Mouse (Mus musculus) CD4-positive helper T cell, adult 2 months (primary cell): ENCODE measurements around the gene Hist1h2af.
A peak's percentile ranks its signal among the peaks of the same experiment; 100 is the strongest.

Experiments used
- DNase-seq: peaks from one replicate; pipeline ENCODE4 v3.0.0-alpha.2; 2012; ENCODE audit warnings: low read depth, missing footprints, low spot score

The Hist1h2af gene

GRCm38 (mm10) chr13:23515281-23515680 lies 18.4 kb upstream of the Hist1h2af start:
- DNase-seq = no peak

DNA sequence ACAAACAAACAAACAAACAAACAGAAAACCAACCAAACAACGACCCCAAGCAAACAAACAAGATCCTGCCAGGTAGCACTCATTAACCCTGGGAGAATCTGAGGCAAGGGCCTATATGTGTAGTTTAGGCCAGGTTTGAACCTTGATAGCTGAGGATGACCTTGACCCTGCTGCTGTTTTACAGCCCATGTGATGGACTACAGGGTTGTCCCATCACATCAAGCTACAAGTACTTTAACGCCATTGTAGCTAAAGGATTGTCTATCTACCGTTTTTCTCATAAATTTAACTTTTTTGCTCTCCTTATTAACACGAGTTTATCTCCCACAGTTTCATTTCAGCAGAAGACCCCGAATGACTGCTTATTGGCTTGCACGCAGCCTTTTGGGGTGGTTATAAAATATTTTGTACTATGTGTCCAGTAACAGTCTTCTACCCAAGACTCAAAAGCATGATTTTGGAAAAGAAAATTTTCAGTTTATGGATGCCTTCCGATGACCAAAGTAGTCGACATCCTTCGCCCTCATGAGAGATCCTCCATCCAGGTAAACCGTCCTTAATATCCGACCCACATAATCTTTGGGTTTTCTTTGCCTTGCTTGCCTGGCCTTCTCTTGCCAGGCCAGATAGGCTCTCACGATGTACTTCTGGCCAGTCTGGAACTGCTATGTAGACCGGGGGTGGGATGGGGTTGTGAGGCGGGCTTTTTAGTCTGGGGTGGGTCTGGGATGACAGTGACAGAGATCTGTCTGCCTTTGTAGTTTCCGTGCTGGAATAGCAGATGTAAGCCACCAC lies 17.7 kb upstream of the Hist1h2af start:
- DNase-seq = no peak

DNA sequence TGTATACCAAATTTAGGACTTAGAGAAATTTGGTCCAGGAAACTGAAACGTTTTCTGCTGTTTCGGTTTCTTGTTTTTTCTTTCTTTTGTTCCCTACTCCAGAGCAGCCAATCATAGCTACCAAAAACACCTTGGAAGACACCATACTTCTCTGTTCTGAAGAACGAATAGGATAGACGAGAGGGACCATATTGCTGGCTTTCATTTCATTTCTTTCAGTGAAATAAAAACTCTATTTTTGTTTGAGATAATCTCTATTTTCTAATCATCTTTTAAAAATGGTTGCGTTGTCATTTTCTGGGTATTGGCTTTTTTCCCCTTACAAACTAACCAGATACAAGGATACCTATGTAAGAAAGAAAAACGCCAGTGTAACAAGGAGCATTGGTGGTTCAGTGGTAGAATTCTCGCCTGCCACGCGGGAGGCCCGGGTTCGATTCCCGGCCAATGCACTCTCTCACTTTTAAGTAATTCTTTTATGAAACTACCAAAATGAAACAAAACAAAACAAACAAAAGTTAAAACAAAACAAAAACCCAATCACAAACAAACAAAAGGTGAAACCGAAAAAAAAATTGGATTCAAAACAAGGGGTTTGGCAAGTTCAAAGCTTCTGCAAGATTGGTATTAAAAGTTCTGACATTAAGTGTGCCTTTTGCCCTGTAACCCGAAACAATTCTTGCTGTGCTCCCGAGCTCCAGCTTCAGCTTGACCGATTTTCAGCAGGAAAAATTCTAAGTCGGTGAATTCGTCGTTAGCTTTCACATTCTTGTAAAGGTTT lies 16.7 kb upstream of the Hist1h2af start:
- DNase-seq = peak; percentile 88

- DNase-seq = peak; percentile 89
Observed at GRCm38 (mm10) chr13:23517603-23518294, 16.0 kb upstream of the Hist1h2af start.

DNA sequence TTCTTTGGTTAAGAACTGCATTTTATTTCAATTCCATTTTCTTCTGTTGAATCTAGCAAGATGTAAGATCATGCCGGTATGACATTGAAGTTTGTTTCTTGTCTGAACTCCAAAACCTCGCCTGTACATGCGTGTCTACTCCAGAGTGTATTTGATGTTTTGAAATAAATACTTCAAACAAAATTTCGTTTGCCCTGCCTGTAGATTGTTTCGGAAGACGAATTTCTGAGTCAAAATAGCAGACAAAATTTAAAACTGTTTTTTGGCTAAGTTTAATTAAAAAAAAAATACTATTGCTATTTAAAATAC lies 15.5 kb upstream of the Hist1h2af start:
- no peak for DNase-seq

GRCm38 (mm10) chr13:23518885-23519284 lies 14.8 kb upstream of the Hist1h2af start:
- DNase-seq = peak; percentile 85

DNA sequence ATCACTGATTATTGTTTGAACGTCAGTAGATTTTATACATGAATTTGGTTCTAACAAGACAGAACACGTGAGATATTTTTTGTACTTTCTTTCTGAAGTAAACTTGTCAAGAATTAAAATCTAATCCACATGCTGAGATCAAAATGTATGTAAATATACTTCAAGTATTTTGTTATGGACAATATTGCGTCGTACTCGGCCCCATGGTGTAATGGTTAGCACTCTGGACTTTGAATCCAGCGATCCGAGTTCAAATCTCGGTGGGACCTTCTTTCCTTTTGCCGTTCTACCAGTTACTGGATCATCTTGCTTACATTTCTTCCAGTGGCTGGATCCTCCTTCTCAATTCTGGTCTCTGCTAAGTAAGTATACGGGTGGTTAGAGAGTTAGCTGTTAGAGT lies 14.3 kb upstream of the Hist1h2af start:
- DNase-seq = peak; percentile 83

DNA sequence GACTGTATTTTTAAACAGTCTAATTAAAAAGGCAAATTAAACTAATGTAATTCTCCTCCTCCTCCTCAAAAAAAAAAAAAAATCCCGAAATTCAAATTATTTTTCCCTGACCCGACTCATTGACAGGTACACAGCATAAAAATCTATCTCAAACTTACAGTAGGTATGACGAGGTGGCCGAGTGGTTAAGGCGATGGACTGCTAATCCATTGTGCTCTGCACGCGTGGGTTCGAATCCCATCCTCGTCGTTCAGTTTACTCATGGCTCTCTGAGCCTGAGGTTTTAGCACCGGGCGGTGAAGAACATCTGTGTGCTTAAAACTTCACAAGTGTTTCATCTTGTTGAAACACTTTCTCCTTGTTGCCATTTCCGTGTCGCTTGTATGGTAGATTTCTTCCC lies 12.0 kb upstream of the Hist1h2af start:
- DNase-seq = peak; percentile 83

- DNase-seq = no peak
Observed at GRCm38 (mm10) chr13:23523976-23524375, 9.7 kb upstream of the Hist1h2af start.

GRCm38 (mm10) chr13:23524654-23525053 lies 9.1 kb upstream of the Hist1h2af start:
- DNase-seq = peak; percentile 81

DNA sequence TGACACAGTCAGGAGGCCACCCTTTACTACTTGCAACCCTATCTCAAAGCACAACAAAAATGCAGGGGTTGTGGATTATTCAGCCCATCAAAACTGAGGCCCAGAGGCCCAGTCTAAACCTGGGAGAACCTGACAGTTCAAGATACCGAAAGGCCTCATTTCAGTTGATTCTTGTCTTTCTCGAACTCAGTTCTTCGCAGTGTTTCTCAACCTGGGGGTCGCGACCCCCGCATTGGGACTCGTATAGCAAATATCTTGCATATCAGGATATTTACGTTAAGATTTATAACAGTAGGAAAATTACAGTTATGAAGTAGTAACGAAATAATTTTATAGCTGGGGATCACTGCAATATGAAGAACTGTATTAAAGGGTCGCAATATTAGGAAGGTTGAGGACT lies 7.8 kb upstream of the Hist1h2af start:
- DNase-seq = no peak

DNA sequence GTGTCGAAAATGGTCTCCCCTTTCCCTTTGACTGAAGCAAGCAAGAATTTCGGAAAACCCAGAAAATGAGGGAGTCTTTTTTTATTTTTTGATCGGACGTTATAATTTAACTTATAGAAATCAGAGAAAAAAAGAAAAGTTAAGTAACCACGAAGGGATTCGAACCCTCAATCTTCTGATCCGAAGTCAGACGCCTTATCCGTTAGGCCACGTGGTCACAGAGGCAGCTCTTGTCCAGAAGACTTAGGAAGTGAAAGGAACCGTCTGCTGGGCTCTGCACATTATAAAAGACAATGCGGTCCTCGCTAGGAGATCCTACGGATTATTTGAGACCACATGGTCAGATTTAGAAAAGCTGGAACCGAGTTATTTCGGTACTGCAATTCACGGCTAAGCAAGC lies 7.4 kb upstream of the Hist1h2af start:
- DNase-seq = peak; percentile 89

GRCm38 (mm10) chr13:23529005-23529404 lies 4.7 kb upstream of the Hist1h2af start:
- no peak for DNase-seq

DNA sequence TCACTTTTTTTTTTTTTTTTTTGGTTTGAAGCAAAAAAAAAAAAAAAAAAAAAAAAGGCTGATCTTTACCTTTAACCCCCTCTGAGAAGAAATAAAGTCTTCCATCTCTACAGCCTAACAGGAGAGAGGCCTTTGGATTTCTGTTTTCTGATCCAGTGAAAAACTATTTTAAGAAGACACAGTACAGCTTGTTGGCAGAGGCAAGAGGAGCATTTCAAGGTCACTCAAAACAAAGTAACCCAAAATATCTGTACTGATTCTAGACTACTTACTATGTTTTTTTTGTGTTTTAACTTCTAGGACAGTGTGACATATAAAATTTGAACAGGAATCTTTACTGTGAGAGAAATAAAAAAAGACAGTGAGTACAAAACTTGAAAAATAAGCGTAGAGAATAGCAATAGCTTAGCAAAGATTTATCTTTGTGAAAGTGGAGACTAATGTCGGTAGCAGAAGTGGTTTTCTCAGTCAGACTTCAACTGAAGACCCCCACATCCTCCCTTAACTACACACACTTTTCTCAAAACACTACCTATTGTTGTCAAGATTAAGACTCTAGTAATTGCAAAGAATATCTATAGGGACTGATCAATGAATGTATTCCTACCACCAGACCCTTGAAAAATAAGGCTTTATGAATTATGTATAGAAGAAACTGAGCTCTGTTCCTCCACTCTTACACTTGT lies 4.1 kb upstream of the Hist1h2af start:
- DNase-seq = no peak

- peak; percentile 86 for DNase-seq
Observed at GRCm38 (mm10) chr13:23530181-23530900, 3.4 kb upstream of the Hist1h2af start.

GRCm38 (mm10) chr13:23530901-23531875 lies 2.5 kb upstream of the Hist1h2af start, which contains the start of gene Hist1h4h:
Hist1h4h (plus strand) TSS chr13:23531050.
- peak; percentile 96 for DNase-seq

- DNase-seq = peak; percentile 20
Observed at GRCm38 (mm10) chr13:23532262-23533075, 1.2 kb upstream of the Hist1h2af start.

DNA sequence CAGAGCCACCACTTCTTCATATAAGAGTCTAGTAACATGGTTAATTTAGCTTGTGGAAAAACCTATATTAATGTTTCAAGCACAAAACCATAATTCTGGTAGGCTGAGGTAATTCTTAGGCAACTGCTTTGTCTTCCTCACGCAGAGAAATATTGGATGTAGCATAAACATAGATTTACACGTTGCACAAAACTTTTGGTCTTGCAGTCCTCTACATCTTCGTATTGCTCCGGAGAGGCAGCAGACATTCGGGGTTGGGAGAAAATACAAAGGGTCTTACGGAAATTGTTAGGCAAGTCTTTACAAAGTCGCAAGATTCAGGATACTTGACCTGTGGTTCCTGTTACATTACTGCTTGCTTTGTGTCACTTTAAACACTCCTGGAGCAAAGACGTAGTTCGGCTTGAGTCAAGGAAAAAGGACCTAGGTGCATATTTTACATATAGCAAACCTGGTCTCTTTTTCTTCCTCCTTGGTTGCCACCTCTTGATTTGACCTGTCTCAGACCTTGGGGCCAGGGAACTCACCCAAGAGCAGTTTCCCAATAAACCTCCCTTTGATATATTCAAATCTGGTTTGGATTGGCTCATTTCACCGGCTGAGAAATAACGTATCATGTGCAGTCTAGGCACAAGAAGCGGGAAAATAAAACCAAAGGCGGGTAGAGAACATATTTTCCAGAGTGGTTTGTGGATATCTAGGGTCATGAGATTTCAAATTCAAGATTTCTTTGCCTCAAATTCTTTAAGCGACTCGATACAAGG lies 844 bp downstream of the Hist1h2af start:
- no peak for DNase-seq
